ENCODE assay signal across 19 mouse cellular contexts in the genomic region with DNA sequence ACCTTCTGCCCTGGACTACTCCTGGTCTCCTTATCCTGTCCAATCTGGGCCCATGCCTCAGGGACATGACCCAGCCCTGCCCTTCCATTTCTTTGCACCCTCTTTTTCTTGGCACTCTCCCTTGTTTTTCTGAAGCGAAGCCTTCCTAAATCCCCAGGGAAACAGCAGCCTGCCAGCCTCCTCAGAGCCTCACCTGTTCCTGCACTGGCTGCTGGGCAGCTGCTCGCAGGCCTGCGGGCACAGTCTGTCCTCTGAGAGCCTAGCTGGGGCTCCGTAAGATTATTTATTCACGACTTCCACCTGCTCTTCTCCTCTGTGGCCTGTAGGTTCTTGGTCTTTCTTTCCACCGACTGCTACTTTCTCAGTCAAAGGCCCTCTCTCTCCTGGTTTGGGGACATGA. TPM values are rescaled to one million over a fixed set of nuclear protein-coding genes. Genes with fewer than 3 reads are reported as not detected.
"Had no signal": no experiment of that assay in that cellular context is flagged by ENCODE, and none has a peak within 500 bp of the region (broad histone marks: within the 10 kb centered on the region; RNA-seq: fewer than 3 reads in every experiment).

No protein-coding gene starts in this region.

- H3K27ac ChIP-seq: left cerebral cortex, adult 2 months; liver, embryonic 13.5 days; lung, embryonic 15.5 days; macrophage; stomach, postnatal 0 days had no signal

- H3K4me3 ChIP-seq: left cerebral cortex, adult 2 months; liver, embryonic 13.5 days; lung, embryonic 15.5 days; megakaryocyte, embryonic 14.5 days had no signal

- H3K9me3 ChIP-seq: liver, embryonic 13.5 days; lung, embryonic 15.5 days; megakaryocyte, embryonic 14.5 days had no signal

- H3K36me3 ChIP-seq: liver, embryonic 13.5 days; lung, embryonic 15.5 days had no signal

- DNase-seq: kidney, postnatal 10 days; kidney, postnatal 4 days; liver; liver, embryonic 13.5 days; liver, postnatal 0 days; lung, postnatal 14 days; right cerebral cortex, postnatal 25 days; thymus, postnatal 4 days had no signal

RNA-seq across cellular contexts. Expression of a gene that starts 14.4 kb away (rescaled TPM):
- polyA plus RNA-seq: limb, embryonic 11.5 days; macrophage had no signal

RNA-seq across cellular contexts. Expression of a gene that starts 59.0 kb away (rescaled TPM):
- total RNA-seq: layer of hippocampus, adult 8-10 months; layer of hippocampus, postnatal 14 days; left cerebral cortex, adult 2 months; left cerebral cortex, postnatal 14 days had no signal
- polyA plus RNA-seq: limb, embryonic 11.5 days; liver, embryonic 13.5 days; lung, embryonic 15.5 days; macrophage; midbrain, embryonic 16.5 days; neural tube, embryonic 14.5 days; stomach, postnatal 0 days had no signal
